Mouse (Mus musculus): ENCODE data around the gene Lin7c. TPM values are rescaled to one million over a fixed set of nuclear protein-coding genes. Genes with fewer than 3 reads are reported as not detected.

Gene Lin7c
- polyA plus RNA-seq, 1 experiment, result 7.0 TPM

GRCm38 (mm10) chr2:109884106-109884505 is 6.5 kb upstream of the Lin7c start:
- no peak overlapping the region for H3K4me2 ChIP-seq (ENCODE audit: low read depth)
- H3K79me2 ChIP-seq (ENCODE audit: control insufficient read depth, insufficient read depth), result no peaks in the 10 kb centered on the region
- no peak overlapping the region for H3ac ChIP-seq (ENCODE audit: control insufficient read depth, insufficient read length)
- no peaks in the 10 kb centered on the region for H3K27me3 ChIP-seq (ENCODE audit: control insufficient read depth, insufficient read depth, insufficient read length)
- no peak overlapping the region for H3K4me3 ChIP-seq
- no peaks in the 10 kb centered on the region for H3K36me3 ChIP-seq (ENCODE audit: control insufficient read depth, insufficient read depth)
- TF ChIP-seq REST (IDR thresholded peaks at IDR 0.05; ENCODE audit: insufficient read depth, insufficient read length), result no peak
- peak; percentile 94 for TF ChIP-seq USF1 (IDR thresholded peaks at IDR 0.05; ENCODE audit: low read depth)

DNA sequence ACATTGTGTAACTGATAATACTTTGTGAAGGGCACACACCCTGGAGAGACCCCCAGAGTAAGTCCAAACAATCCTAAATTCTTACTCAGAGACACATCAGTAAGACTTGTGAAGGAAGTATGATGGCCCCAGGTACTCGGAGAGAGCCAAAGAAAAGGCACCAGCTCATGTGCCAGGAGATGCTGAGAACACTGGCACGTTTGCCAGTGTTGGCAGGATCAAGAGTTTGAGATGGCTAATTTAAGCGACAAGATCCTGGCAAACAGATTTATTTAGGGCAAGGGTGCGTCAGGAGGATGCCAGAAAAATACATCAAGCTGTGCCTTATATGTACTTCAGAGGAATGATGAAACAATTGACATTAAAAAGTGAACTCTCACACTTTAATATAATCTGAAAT is 6.1 kb upstream of the Lin7c start:
- H3K79me2 ChIP-seq (ENCODE audit: control insufficient read depth, insufficient read depth), result no peaks in the 10 kb centered on the region
- no peaks in the 10 kb centered on the region for H3K36me3 ChIP-seq (ENCODE audit: control insufficient read depth, insufficient read depth)
- H3K4me3 ChIP-seq, result no peak overlapping the region
- no peak overlapping the region for H3ac ChIP-seq (ENCODE audit: control insufficient read depth, insufficient read length)
- H3K4me2 ChIP-seq (ENCODE audit: low read depth), result no peak overlapping the region
- H3K27me3 ChIP-seq (ENCODE audit: control insufficient read depth, insufficient read depth, insufficient read length), result no peaks in the 10 kb centered on the region
- TF ChIP-seq TCF12 (IDR thresholded peaks at IDR 0.05; ENCODE audit: insufficient read depth, poor library complexity, severe bottlenecking), result no peak
- TF ChIP-seq CEBPB (IDR thresholded peaks at IDR 0.05; ENCODE audit: insufficient read depth, poor library complexity, severe bottlenecking), result no peak
- TF ChIP-seq E2F4 (IDR thresholded peaks at IDR 0.05; ENCODE audit: insufficient read depth), result no peak
- no peak for TF ChIP-seq MYOG (IDR thresholded peaks at IDR 0.05; ENCODE audit: control insufficient read depth in 1 of 3, insufficient read depth in 1 of 3, insufficient read length in 2 of 3, low read depth in 2 of 3)
- TF ChIP-seq POLR2AphosphoS2 (IDR thresholded peaks at IDR 0.05; ENCODE audit: insufficient read length, low read depth), result no peak
- TF ChIP-seq TCF3 (IDR thresholded peaks at IDR 0.05; ENCODE audit: insufficient read length, low read depth), result no peak
- no peak for TF ChIP-seq POLR2A (IDR thresholded peaks at IDR 0.05; ENCODE audit: insufficient read length, low read depth)
- TF ChIP-seq MAX (IDR thresholded peaks at IDR 0.05; ENCODE audit: low read depth), result no peak
- TF ChIP-seq USF1 (IDR thresholded peaks at IDR 0.05; ENCODE audit: low read depth), result no peak
- no peak for TF ChIP-seq REST (IDR thresholded peaks at IDR 0.05; ENCODE audit: insufficient read depth, insufficient read length)
- TF ChIP-seq SRF (IDR thresholded peaks at IDR 0.05; ENCODE audit: control insufficient read depth, insufficient read length, low read depth), result no peak
- TF ChIP-seq MYOD1 (IDR thresholded peaks at IDR 0.05; ENCODE audit: control insufficient read depth in 1 of 3, insufficient read length in 2 of 3, low read depth in 2 of 3), result no peak

DNA sequence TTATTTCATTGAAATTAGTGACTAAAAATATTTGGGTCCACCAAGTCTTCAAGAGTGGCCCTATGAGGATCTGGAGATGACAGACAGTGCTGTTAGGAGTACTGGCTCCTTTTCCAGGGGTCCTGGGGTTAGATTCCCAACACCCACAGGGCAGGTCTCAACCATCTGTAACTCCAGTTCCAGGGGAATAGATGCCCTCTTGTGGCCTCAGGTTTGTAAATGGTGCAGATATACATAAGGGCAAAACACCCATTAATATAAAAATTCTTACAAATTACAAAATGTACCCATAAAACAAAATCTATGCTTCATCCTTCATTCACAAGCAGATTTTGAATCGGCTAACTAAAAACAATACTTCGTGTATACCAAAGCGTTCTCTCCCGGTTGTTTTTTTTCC is 585 bp upstream of the Lin7c start:
- H3K79me2 ChIP-seq (ENCODE audit: control insufficient read depth, insufficient read depth), result peaks cover 35% of the 10 kb centered on the region
- H3ac ChIP-seq (ENCODE audit: control insufficient read depth, insufficient read length), result peak overlapping the region; percentile 84
- no peaks in the 10 kb centered on the region for H3K27me3 ChIP-seq (ENCODE audit: control insufficient read depth, insufficient read depth, insufficient read length)
- TF ChIP-seq REST (IDR thresholded peaks at IDR 0.05; ENCODE audit: insufficient read depth, insufficient read length) (no peak), MAX (IDR thresholded peaks at IDR 0.05; ENCODE audit: low read depth) (no peak), TCF12 (IDR thresholded peaks at IDR 0.05; ENCODE audit: insufficient read depth, poor library complexity, severe bottlenecking) (no peak), SRF (IDR thresholded peaks at IDR 0.05; ENCODE audit: control insufficient read depth, insufficient read length, low read depth) (no peak), TCF3 (IDR thresholded peaks at IDR 0.05; ENCODE audit: insufficient read length, low read depth) (no peak), MYOD1 (IDR thresholded peaks at IDR 0.05; ENCODE audit: control insufficient read depth in 1 of 3, insufficient read length in 2 of 3, low read depth in 2 of 3) (no peak), MYOG (IDR thresholded peaks at IDR 0.05; ENCODE audit: control insufficient read depth in 1 of 3, insufficient read depth in 1 of 3, insufficient read length in 2 of 3, low read depth in 2 of 3) (no peak), USF1 (IDR thresholded peaks at IDR 0.05; ENCODE audit: low read depth) (no peak)
- H3K4me2 ChIP-seq (ENCODE audit: low read depth), result peak overlapping the region; percentile 50
- H3K36me3 ChIP-seq (ENCODE audit: control insufficient read depth, insufficient read depth), result peaks cover 9% of the 10 kb centered on the region
- peak overlapping the region; percentile 78 for H3K4me3 ChIP-seq

GRCm38 (mm10) chr2:109891031-109891430 is 378 bp downstream of the Lin7c start:
- TF ChIP-seq POLR2A (IDR thresholded peaks at IDR 0.05; ENCODE audit: insufficient read length, low read depth) (no peak), MYOG (IDR thresholded peaks at IDR 0.05; ENCODE audit: control insufficient read depth in 1 of 3, insufficient read depth in 1 of 3, insufficient read length in 2 of 3, low read depth in 2 of 3) (peak in 1 of 3 experiments; percentile 9), CEBPB (IDR thresholded peaks at IDR 0.05; ENCODE audit: insufficient read depth, poor library complexity, severe bottlenecking) (no peak), TCF3 (IDR thresholded peaks at IDR 0.05; ENCODE audit: insufficient read length, low read depth) (no peak)
- Histone ChIP-seq H3K4me2 (ENCODE audit: low read depth) (peak overlapping the region; percentile 94), H3K27me3 (ENCODE audit: control insufficient read depth, insufficient read depth, insufficient read length) (no peaks in the 10 kb centered on the region)

DNA sequence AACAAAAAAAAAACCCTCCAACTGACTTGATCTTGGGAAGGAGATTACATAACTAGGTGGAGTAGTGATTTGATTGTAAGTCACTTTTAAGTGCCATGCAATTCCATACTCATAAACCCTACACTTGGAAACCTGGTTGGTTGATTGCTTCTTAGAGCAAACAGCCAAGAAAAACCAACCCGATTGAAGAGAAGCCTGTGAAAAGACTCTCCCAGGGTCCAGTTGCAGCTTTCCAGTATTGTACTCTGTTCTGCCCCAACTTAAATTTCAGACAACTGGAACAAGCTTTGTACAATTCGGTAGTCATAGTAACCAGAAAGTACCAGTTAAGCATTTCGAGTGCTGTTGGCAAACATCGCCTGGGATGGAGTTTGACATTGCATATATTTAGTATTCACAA is 818 bp downstream of the Lin7c start:
- H3K4me3 ChIP-seq, result peak overlapping the region; percentile 78
- TF ChIP-seq REST (IDR thresholded peaks at IDR 0.05; ENCODE audit: insufficient read depth, insufficient read length) (no peak), POLR2AphosphoS2 (IDR thresholded peaks at IDR 0.05; ENCODE audit: insufficient read length, low read depth) (no peak), MYOG (IDR thresholded peaks at IDR 0.05; ENCODE audit: control insufficient read depth in 1 of 3, insufficient read depth in 1 of 3, insufficient read length in 2 of 3, low read depth in 2 of 3) (no peak), SRF (IDR thresholded peaks at IDR 0.05; ENCODE audit: control insufficient read depth, insufficient read length, low read depth) (no peak), E2F4 (IDR thresholded peaks at IDR 0.05; ENCODE audit: insufficient read depth) (no peak), MYOD1 (IDR thresholded peaks at IDR 0.05; ENCODE audit: control insufficient read depth in 1 of 3, insufficient read length in 2 of 3, low read depth in 2 of 3) (no peak)
- H3K36me3 ChIP-seq (ENCODE audit: control insufficient read depth, insufficient read depth), result peaks cover 22% of the 10 kb centered on the region
- H3K79me2 ChIP-seq (ENCODE audit: control insufficient read depth, insufficient read depth), result peaks cover 35% of the 10 kb centered on the region
- no peaks in the 10 kb centered on the region for H3K27me3 ChIP-seq (ENCODE audit: control insufficient read depth, insufficient read depth, insufficient read length)
- H3K4me2 ChIP-seq (ENCODE audit: low read depth), result peak overlapping the region; percentile 94
- peak overlapping the region; percentile 84 for H3ac ChIP-seq (ENCODE audit: control insufficient read depth, insufficient read length)

More at GRCm38 (mm10) chr2:109891031-109891430, 378 bp downstream of the Lin7c start:
- Histone ChIP-seq H3K36me3 (ENCODE audit: control insufficient read depth, insufficient read depth) (peaks cover 19% of the 10 kb centered on the region), H3ac (ENCODE audit: control insufficient read depth, insufficient read length) (peak overlapping the region; percentile 84), H3K4me3 (peak overlapping the region; percentile 78), H3K79me2 (ENCODE audit: control insufficient read depth, insufficient read depth) (peaks cover 35% of the 10 kb centered on the region)

All from myocyte (in vitro differentiated cells).